Mouse (Mus musculus) MEL (cell line): Measurements from ENCODE around the gene Susd3. TPM values are rescaled to one million over a fixed set of nuclear protein-coding genes. Genes with fewer than 3 reads are reported as not detected.
A peak's percentile ranks its signal among the peaks of the same experiment; 100 is the strongest.

ENCODE experiments used
- DNase-seq: peaks from one replicate; pipeline ENCODE4 v3.0.0; 2011; ENCODE audit warnings: low read depth, low spot score
- H3K27ac ChIP-seq: 2 replicates; pipeline ENCODE4 v1.5.1; 2012; ENCODE audit warnings: low read depth, mild to moderate bottlenecking, control low read depth, low read length, moderate library complexity; ENCODE audit not compliant: control insufficient read depth
- H3K27me3 ChIP-seq, 2 experiments: fragments of 150-350 bp in 1 of 2; sonication (generic) in 1 of 2; 2 replicates each; pipeline ENCODE4 v1.6.1; 2012; ENCODE audit warnings: low read length in 2 of 2, mild to moderate bottlenecking in 2 of 2, improper control_type of control experiment in 1 of 2, moderate library complexity in 1 of 2; ENCODE audit not compliant: insufficient read depth in 2 of 2, control insufficient read depth in 1 of 2
- H3K36me3 ChIP-seq, 2 experiments: 2 replicates each; pipeline ENCODE4 v1.6.1; 2012 to 2014; ENCODE audit warnings: low read length in 2 of 2, improper control_type of control experiment in 1 of 2, inconsistent platforms in 1 of 2, mild to moderate bottlenecking in 1 of 2; ENCODE audit not compliant: insufficient read depth in 2 of 2, control insufficient read depth in 1 of 2
- H3K4me1 ChIP-seq, 2 experiments: fragments of 150-350 bp in 1 of 2; sonication (generic) in 1 of 2; 2 replicates each; pipeline ENCODE4 v1.6.1; 2012; ENCODE audit warnings: low read length in 2 of 2, improper control_type of control experiment in 1 of 2, mild to moderate bottlenecking in 1 of 2; ENCODE audit not compliant: insufficient read depth in 2 of 2, control insufficient read depth in 1 of 2
- H3K4me3 ChIP-seq, 2 experiments: fragments of 150-350 bp in 1 of 2; sonication (generic) in 1 of 2; 2 replicates each; pipeline ENCODE4 v1.5.1; 2012; ENCODE audit warnings: low read depth in 2 of 2, low read length in 2 of 2, mild to moderate bottlenecking in 2 of 2, moderate library complexity in 2 of 2, control low read depth in 1 of 2, improper control_type of control experiment in 1 of 2; ENCODE audit not compliant: control insufficient read depth in 1 of 2, insufficient read depth in 1 of 2
- H3K79me2 ChIP-seq: 2 replicates; pipeline ENCODE4 v1.6.1; 2012; ENCODE audit warnings: mild to moderate bottlenecking, low read length, moderate library complexity; ENCODE audit not compliant: control insufficient read depth, poor library complexity, insufficient read depth
- H3K9ac ChIP-seq: 2 replicates; pipeline ENCODE4 v1.6.1; 2012; ENCODE audit warnings: low read depth, mild to moderate bottlenecking, control low read depth, low read length, moderate library complexity; ENCODE audit not compliant: control insufficient read depth, poor library complexity, severe bottlenecking
- H3K9me3 ChIP-seq: fragments of 150-350 bp; sonication (generic); replicated peaks from 2 replicates; pipeline ENCODE4 v1.6.1; 2012; ENCODE audit warnings: mild to moderate bottlenecking, low read length, improper control_type of control experiment, moderate library complexity; ENCODE audit not compliant: insufficient read depth
- BHLHE40 ChIP-seq: IDR thresholded peaks from 2 replicates; pipeline ENCODE4 v1.6.1; 2012; ENCODE audit warnings: low read depth, mild to moderate bottlenecking, inconsistent platforms, low read length, improper control_type of control experiment, borderline replicate concordance
- CHD1 ChIP-seq: IDR thresholded peaks from 2 replicates; pipeline ENCODE4 v1.6.1; 2012; ENCODE audit warnings: low read depth, mild to moderate bottlenecking, inconsistent platforms, low read length, improper control_type of control experiment
- CHD2 ChIP-seq: IDR thresholded peaks from 2 replicates; pipeline ENCODE4 v1.6.1; 2011; ENCODE audit warnings: low read length, improper control_type of control experiment
- E2F4 ChIP-seq: IDR thresholded peaks from 2 replicates; pipeline ENCODE4 v1.6.1; 2011; ENCODE audit warnings: low read depth, low read length, improper control_type of control experiment, borderline replicate concordance
- ETS1 ChIP-seq: IDR thresholded peaks from 2 replicates; pipeline ENCODE4 v1.6.1; 2012; ENCODE audit warnings: low read depth, mild to moderate bottlenecking, inconsistent platforms, low read length, improper control_type of control experiment, moderate library complexity
- GABPA ChIP-seq: IDR thresholded peaks from 2 replicates; pipeline ENCODE4 v1.6.1; 2012; ENCODE audit warnings: low read depth, mild to moderate bottlenecking, inconsistent platforms, low read length, improper control_type of control experiment, moderate library complexity
- GATA1 ChIP-seq: IDR thresholded peaks from 2 replicates; pipeline ENCODE4 v1.6.1; 2011; ENCODE audit warnings: low read depth, low read length, improper control_type of control experiment
- HCFC1 ChIP-seq: IDR thresholded peaks from 2 replicates; pipeline ENCODE4 v1.6.1; 2012; ENCODE audit warnings: low read depth, mild to moderate bottlenecking, inconsistent platforms, low read length, improper control_type of control experiment, moderate library complexity
- JUND ChIP-seq: IDR thresholded peaks from 2 replicates; pipeline ENCODE4 v1.6.1; 2011; ENCODE audit warnings: low read depth, mild to moderate bottlenecking, improper control_type of control experiment, low read length
- KAT2A ChIP-seq: conservative IDR thresholded peaks from 2 replicates; pipeline ENCODE4 v1.6.1; 2012; ENCODE audit warnings: low read depth, low read length, improper control_type of control experiment, inconsistent platforms
- MAFK ChIP-seq: IDR thresholded peaks from 2 replicates; pipeline ENCODE4 v1.6.1; 2011; ENCODE audit warnings: low read depth, mild to moderate bottlenecking, low read length, improper control_type of control experiment, borderline replicate concordance
- MAX ChIP-seq: IDR thresholded peaks from 2 replicates; pipeline ENCODE4 v1.6.1; 2011; ENCODE audit warnings: low read length, improper control_type of control experiment
- MAZ ChIP-seq: IDR thresholded peaks from 2 replicates; pipeline ENCODE4 v1.6.1; 2012; ENCODE audit warnings: low read depth, mild to moderate bottlenecking, inconsistent platforms, low read length, improper control_type of control experiment
- MEF2A ChIP-seq: IDR thresholded peaks from 2 replicates; pipeline ENCODE4 v1.6.1; 2014; ENCODE audit warnings: low read depth, mild to moderate bottlenecking, inconsistent platforms, low read length, improper control_type of control experiment; ENCODE audit not compliant: poor library complexity, insufficient replicate concordance, severe bottlenecking; ENCODE audit errors: extremely low read depth
- MXI1 ChIP-seq: IDR thresholded peaks from 2 replicates; pipeline ENCODE4 v1.6.1; 2011; ENCODE audit warnings: mild to moderate bottlenecking, low read depth, low read length, improper control_type of control experiment
- MYB ChIP-seq: IDR thresholded peaks from 2 replicates; pipeline ENCODE4 v1.6.1; 2011; ENCODE audit warnings: mild to moderate bottlenecking, low read depth, low read length, improper control_type of control experiment
- NELFE ChIP-seq: IDR thresholded peaks from 2 replicates; pipeline ENCODE4 v1.6.1; 2011; ENCODE audit warnings: low read depth, low read length, improper control_type of control experiment
- NRF1 ChIP-seq: IDR thresholded peaks from 2 replicates; pipeline ENCODE4 v1.6.1; 2014; ENCODE audit warnings: low read depth, mild to moderate bottlenecking, inconsistent platforms, low read length, improper control_type of control experiment, moderate library complexity; ENCODE audit not compliant: poor library complexity, insufficient read depth, severe bottlenecking
- POLR2A ChIP-seq, 2 experiments: IDR thresholded peaks; 2 replicates each; pipeline ENCODE4 v1.6.1; 2011 to 2012; ENCODE audit warnings: low read length in 2 of 2, mild to moderate bottlenecking in 2 of 2, control low read depth in 1 of 2, improper control_type of control experiment in 1 of 2, low read depth in 1 of 2, moderate library complexity in 1 of 2; ENCODE audit not compliant: control insufficient read depth in 1 of 2, insufficient read depth in 1 of 2, poor library complexity in 1 of 2
- POLR2AphosphoS5 ChIP-seq: IDR thresholded peaks from 2 replicates; pipeline ENCODE4 v1.6.1; 2012; ENCODE audit warnings: low read depth, borderline replicate concordance, mild to moderate bottlenecking, inconsistent platforms, low read length, moderate library complexity, mixed read lengths
- RAD21 ChIP-seq: IDR thresholded peaks from 2 replicates; pipeline ENCODE4 v1.6.1; 2011; ENCODE audit warnings: mild to moderate bottlenecking, low read depth, low read length, improper control_type of control experiment
- RCOR1 ChIP-seq: IDR thresholded peaks from 2 replicates; pipeline ENCODE4 v1.6.1; 2012; ENCODE audit warnings: low read depth, mild to moderate bottlenecking, inconsistent platforms, low read length, improper control_type of control experiment
- SIN3A ChIP-seq: IDR thresholded peaks from 2 replicates; pipeline ENCODE4 v1.6.1; 2012; ENCODE audit warnings: low read length, improper control_type of control experiment, inconsistent platforms
- SMC3 ChIP-seq: IDR thresholded peaks from 2 replicates; pipeline ENCODE4 v1.6.1; 2011; ENCODE audit warnings: low read depth, low read length, improper control_type of control experiment
- TAL1 ChIP-seq: IDR thresholded peaks from 2 replicates; pipeline ENCODE4 v1.6.1; 2012; ENCODE audit warnings: mild to moderate bottlenecking, inconsistent platforms, low read length, moderate library complexity, mixed read lengths
- TBP ChIP-seq: IDR thresholded peaks from 2 replicates; pipeline ENCODE4 v1.8.0; 2011; ENCODE audit warnings: low read depth, low read length, improper control_type of control experiment
- UBTF ChIP-seq: IDR thresholded peaks from 2 replicates; pipeline ENCODE4 v1.6.1; 2012; ENCODE audit warnings: low read depth, mild to moderate bottlenecking, inconsistent platforms, low read length, improper control_type of control experiment, moderate library complexity, borderline replicate concordance; ENCODE audit not compliant: insufficient read depth
- USF2 ChIP-seq, 2 experiments: IDR thresholded peaks; 2 replicates each; pipeline ENCODE4 v1.6.1; 2011 to 2012; ENCODE audit warnings: improper control_type of control experiment in 2 of 2, low read length in 2 of 2, borderline replicate concordance in 1 of 2, inconsistent platforms in 1 of 2, low read depth in 1 of 2, mild to moderate bottlenecking in 1 of 2; ENCODE audit not compliant: insufficient read depth in 1 of 2
- ZMIZ1 ChIP-seq: IDR thresholded peaks from 2 replicates; pipeline ENCODE4 v1.6.1; 2012; ENCODE audit warnings: low read depth, mild to moderate bottlenecking, inconsistent platforms, low read length, improper control_type of control experiment, moderate library complexity
- ZNF384 ChIP-seq: IDR thresholded peaks from 2 replicates; pipeline ENCODE4 v1.6.1; 2012; ENCODE audit warnings: low read depth, mild to moderate bottlenecking, inconsistent platforms, low read length, improper control_type of control experiment
- polyA plus RNA-seq, 2 experiments: library from polyadenylated mRNA; stranded (reverse) in 1 of 2; unstranded in 1 of 2; fragments of >175 nt in 1 of 2; fragments of >200 nt in 1 of 2; gene quantifications; 2 replicates each; pipeline versions ENCODE4 v1.2.1 to v1.2.4; 2012; ENCODE audit warnings: low replicate concordance in 2 of 2, low read depth in 1 of 2; ENCODE audit not compliant: insufficient read length in 2 of 2, insufficient read depth in 1 of 2, missing spikeins in 1 of 2
- total RNA-seq: library from RNA; depleted of rRNA; stranded (reverse); fragments of 300-350 nt; gene quantifications from 2 replicates; pipeline ENCODE4 v1.2.3, GENCODE M21; 2012

Gene Susd3
- total and polyA plus RNA-seq, 3 experiments, result 10.8 to 16.2 TPM; not detected in 1

DNA sequence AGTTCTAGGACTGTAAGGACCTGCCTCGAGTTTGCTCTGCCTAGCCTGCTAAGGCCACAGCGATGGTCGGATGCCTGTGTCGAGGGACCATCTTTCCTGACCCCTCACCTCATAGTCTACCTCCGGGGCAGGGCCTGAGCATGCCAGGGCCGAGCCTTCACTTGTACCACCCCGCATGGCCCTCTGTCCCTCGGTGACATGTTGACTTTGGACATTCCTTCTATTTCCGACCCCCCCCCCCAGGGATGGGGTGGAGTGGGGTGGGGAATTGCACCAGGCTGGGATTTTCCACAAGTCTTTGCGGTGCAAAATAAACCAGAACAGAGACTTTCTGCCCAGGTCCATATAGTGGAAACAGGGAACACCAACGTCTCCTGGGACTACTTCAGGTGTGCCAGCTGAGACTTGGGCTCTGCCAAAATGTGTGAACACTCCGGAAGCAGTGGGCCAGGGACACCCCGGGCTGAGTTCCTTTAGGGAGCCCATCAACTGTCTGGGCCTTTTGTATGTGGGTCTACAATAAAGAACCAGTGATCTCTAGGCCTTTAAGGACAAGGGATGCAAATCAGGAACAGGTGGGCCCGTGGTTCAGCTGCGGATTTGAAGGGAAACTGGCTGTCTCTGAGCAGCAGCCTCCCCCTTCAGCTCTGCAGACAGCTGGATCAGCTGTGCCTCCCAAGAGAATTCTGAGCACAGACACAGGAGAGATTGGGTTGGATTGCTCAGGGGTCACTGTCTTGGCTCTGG lies 60.1 kb downstream of the Susd3 start:
- peaks cover 0 to 14% of the 10 kb centered on the region in 2 experiments; a peak in 3 of 4 replicates for H3K4me1 ChIP-seq
- peak overlapping the region; percentile 63 for H3K9ac ChIP-seq

DNA sequence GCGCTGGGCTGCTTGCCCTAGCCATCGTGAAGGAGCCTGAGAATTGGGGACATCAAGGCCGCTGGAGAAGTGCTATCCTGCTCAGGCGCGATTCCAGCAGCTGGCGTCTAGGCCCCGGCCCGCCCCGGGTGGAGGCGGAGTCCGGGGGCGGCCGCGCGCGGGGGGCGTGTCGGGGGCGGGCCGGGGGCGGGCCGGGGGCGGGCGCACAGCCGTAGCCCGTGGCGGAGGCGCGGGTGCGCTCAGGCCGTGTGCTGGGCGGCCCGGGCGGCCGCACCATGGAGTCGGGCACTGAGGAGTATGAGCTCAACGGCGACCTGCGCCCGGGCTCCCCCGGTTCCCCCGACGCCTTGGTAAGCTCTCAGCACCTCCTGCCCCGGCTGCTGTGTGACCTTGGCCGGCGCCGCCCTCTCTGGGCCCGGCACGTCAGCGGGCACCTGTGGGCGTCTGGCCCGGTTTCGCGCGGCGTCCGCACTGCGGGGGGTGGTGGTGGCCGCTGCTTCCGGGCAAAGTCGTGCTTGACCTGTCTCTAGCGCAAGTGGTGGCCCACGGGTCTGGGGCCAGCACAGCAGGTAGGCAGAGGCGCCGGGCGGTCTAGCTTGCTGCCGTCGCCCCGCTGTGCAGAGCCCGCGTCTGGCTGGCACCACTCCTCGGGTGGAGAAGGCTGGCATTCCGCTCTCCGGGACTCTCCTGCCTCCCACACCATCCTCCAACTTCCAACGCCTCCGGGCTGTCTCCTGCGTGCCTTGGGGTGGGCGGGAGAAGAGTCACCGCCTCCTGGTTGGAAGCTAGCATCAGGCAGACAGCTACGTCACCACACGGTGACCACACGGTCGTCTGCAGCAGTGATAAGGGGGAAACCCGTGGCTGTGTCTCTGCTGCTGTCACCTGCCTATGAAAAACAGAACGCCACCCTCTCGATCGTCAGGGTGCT lies 61.0 kb downstream of the Susd3 start, which contains the start of gene Ninj1:
Gene Ninj1 (plus strand): TSS at position 198 of the 931 bp plus-strand sequence.
- Histone ChIP-seq H3K79me2 (no peaks in the 10 kb centered on the region; the same call in 1 of the 2 replicates), H3K4me1 (peaks cover 0 to 14% of the 10 kb centered on the region in 2 experiments; a peak in 3 of 4 replicates), H3K36me3 (peaks cover 0 to 9% of the 10 kb centered on the region in 2 experiments; a peak in 2 of 4 replicates), H3K27ac (peak within 1 kb of the TSS; percentile 62), H3K9me3 (no peaks in the 10 kb centered on the region), H3K9ac (peak within 1 kb of the TSS; percentile 78), H3K4me3 (peak within 1 kb of the TSS; percentile 65 to 81), H3K27me3 (no peaks in the 10 kb centered on the region)
- DNase-seq, result peak; percentile 94
- TF ChIP-seq MAZ, result peak; percentile 30; the same call in 1 of the 2 replicates
- peak; percentile 89 for TF ChIP-seq ETS1
- TF ChIP-seq MXI1, result peak; percentile 90
- TF ChIP-seq MAX, result peak; percentile 58
- peak; percentile 82 to 94; a peak in 3 of 4 replicates for TF ChIP-seq POLR2A (IDR thresholded peaks at IDR 0.05; ENCODE audit: control insufficient read depth in 1 of 2, insufficient read depth in 1 of 2, low read depth in 1 of 2, low read length in 2 of 2, poor library complexity in 1 of 2)
- TF ChIP-seq MYB, result no peak
- peak; percentile 92 for TF ChIP-seq BHLHE40
- TF ChIP-seq NRF1, result peak; percentile 28; the same call in 1 of the 2 replicates
- 0 out of 2 replicates have a peak, but pooled peaks have one; percentile 10 for TF ChIP-seq MEF2A
- no peak for TF ChIP-seq ZNF384
- TF ChIP-seq SIN3A, result peak; percentile 94
- peak; percentile 57 for TF ChIP-seq NELFE
- TF ChIP-seq MAFK, result no peak
- TF ChIP-seq POLR2AphosphoS5, result no peak
- TF ChIP-seq CHD2, result no peak
- no peak for TF ChIP-seq RAD21
- 0 out of 2 replicates have a peak, but pooled peaks have one; percentile 37 for TF ChIP-seq TBP
- TF ChIP-seq RCOR1, result no peak
- peak; percentile 59; the same call in 1 of the 2 replicates for TF ChIP-seq HCFC1
- TF ChIP-seq TAL1, result peak; percentile 76
- peak; percentile 81 for TF ChIP-seq GATA1
- no peak for TF ChIP-seq UBTF

More for the DNA sequence above, 60.1 kb downstream of the Susd3 start:
- Histone ChIP-seq H3K36me3 (peaks cover 0 to 9% of the 10 kb centered on the region in 2 experiments; a peak in 2 of 4 replicates), H3K4me3 (peak overlapping the region; percentile 39 to 65), H3K9me3 (no peaks in the 10 kb centered on the region), H3K79me2 (no peaks in the 10 kb centered on the region; the same call in 1 of the 2 replicates), H3K27ac (peak overlapping the region; percentile 62), H3K27me3 (no peaks in the 10 kb centered on the region)
- no peak for DNase-seq
- TF ChIP-seq ZMIZ1, result no peak
- no peak for TF ChIP-seq CHD2
- TF ChIP-seq MAX, result no peak
- no peak for TF ChIP-seq GABPA
- no peak for TF ChIP-seq SMC3
- TF ChIP-seq HCFC1, result no peak
- no peak for TF ChIP-seq CHD1
- no peak for TF ChIP-seq GATA1
- TF ChIP-seq KAT2A, result no peak
- no peak for TF ChIP-seq JUND
- TF ChIP-seq USF2 (IDR thresholded peaks at IDR 0.05; ENCODE audit: borderline replicate concordance in 1 of 2, insufficient read depth in 1 of 2, low read depth in 1 of 2, low read length in 2 of 2), result no peak
- TF ChIP-seq SIN3A, result no peak
- no peak for TF ChIP-seq E2F4
- no peak for TF ChIP-seq NELFE
